Mouse (Mus musculus): Measurements from ENCODE around the gene Tmem211. TPM values are rescaled to one million over a fixed set of nuclear protein-coding genes. Genes with fewer than 3 reads are reported as not detected.

Tmem211 gene
- total and polyA plus RNA-seq, 3 experiments = not detected

DNA sequence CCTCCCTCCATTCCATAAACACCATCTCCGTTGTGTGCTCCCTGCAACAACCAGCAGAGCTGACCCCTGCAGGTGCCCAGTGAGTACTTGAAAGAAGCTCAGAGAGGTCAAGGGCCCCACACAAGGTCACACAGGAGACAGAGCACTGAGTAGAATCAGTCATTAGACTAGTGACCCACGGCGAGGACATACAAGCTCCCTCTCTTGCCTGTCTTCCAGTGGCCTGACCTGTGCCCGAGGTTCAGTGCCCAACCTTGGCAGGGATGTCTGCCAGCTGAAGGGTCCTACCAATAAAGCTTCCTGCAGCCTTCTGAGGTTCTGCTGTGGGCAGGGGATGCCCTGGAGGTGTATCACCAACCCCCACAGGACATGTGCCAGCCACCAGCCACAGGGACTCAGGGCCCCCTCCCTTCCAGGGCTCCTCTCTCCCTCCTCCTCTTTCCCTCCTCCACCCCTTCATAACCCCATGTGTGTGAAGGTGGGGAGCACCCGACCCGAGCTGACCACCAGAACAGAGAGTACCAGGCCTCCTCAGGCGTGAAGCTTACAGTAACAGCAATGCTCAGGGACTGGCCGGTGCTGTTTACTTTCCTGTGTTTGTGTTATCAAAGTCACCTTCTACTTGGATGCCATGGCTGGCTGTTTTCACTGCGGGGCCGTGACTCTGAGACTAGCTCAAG, 14.4 kb upstream of the Tmem211 start:
- DNase-seq = no peak

- DNase-seq = no peak
Measured at GRCm38 (mm10) chr5:113214041-113214440, 12.7 kb upstream of the Tmem211 start.

DNA sequence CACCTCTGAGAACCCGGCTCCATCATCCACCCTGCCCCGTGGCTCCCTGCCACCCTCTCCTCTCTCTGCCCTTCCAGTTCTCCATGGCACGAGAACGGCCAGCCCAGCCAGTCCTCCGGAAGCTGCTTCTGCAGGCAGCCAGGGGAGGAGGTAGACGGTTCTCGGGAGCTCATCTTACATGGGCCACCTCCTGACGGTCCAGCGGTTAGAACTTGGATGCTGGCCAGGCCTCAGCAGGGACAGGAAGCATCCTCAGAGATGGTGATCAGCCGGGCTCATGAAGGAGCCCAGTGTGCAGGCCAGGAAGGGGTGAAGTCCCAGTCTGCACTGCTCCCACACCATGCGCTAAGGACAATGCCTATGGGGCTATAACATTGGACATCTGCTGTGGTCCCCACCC, 12.3 kb upstream of the Tmem211 start:
- peak; percentile 58 for DNase-seq

GRCm38 (mm10) chr5:113215610-113216011, 11.1 kb upstream of the Tmem211 start:
- DNase-seq = no peak

DNA sequence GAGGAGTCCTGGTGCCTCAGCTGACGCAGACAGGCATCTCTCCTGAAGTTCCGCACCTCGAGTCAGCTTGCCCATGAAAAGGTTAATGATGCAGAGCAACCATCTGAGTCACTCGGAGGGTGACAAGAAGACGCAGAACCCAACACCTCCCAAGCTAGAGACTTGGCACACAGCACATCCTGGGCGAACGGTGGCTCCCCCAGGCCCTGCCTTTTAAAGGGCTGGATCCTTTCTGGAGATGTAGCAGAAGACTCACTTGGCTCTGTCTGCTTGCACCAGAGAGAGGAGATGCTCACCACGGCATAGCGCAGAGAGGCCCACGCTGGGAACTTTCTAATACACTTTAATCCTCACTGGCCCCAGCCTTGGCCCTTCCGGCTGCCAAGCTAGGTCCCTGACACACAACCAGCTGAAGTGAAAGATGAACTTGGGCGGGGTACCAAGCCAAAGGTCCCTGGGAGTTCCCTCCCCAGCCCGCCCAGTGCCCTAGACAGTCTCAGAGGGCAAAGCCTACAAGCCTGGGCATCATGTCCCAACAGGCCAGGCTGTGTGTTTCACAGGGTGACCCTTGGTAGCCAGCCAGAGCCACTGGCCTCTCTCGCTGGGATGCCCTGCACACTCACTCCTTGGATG, 10.3 kb upstream of the Tmem211 start:
- DNase-seq = no peak

- no peak for DNase-seq
Measured at GRCm38 (mm10) chr5:113217076-113217475, 9.6 kb upstream of the Tmem211 start.

DNA sequence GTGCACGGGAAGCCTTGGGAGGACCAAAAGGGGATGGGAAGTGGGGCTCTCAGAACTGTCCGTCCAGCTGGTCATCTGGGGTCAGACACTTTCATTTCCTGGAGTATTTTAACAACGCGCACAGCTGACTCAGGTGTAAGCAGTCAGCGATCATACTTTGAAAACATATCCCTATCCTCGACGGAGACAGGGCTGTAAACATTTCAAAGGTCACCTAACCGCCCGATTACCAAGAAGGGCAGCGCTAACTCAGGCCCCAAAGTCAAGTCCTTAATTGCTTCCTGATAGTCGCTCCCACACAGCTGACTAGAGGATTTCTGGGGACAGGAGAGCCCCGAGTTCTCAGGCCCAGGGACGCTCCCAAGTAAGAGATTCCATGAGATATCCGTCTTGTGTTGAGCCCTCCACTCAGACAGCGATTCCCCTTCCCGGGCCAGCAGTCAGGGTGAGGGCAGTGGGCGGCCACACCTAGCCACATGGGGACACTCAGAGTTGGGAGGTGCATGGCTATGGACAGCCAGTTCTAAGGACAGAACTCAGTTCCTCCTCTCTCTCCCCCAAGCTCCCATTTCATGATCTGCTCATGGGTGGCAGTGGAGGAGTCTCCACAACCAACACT, 8.0 kb upstream of the Tmem211 start:
- no peak for DNase-seq

GRCm38 (mm10) chr5:113219450-113219849, 7.3 kb upstream of the Tmem211 start:
- DNase-seq = no peak

- DNase-seq = no peak
Measured at GRCm38 (mm10) chr5:113219876-113220275, 6.8 kb upstream of the Tmem211 start.

- DNase-seq = peak; percentile 53
Measured at GRCm38 (mm10) chr5:113220383-113221146, 6.1 kb upstream of the Tmem211 start.

DNA sequence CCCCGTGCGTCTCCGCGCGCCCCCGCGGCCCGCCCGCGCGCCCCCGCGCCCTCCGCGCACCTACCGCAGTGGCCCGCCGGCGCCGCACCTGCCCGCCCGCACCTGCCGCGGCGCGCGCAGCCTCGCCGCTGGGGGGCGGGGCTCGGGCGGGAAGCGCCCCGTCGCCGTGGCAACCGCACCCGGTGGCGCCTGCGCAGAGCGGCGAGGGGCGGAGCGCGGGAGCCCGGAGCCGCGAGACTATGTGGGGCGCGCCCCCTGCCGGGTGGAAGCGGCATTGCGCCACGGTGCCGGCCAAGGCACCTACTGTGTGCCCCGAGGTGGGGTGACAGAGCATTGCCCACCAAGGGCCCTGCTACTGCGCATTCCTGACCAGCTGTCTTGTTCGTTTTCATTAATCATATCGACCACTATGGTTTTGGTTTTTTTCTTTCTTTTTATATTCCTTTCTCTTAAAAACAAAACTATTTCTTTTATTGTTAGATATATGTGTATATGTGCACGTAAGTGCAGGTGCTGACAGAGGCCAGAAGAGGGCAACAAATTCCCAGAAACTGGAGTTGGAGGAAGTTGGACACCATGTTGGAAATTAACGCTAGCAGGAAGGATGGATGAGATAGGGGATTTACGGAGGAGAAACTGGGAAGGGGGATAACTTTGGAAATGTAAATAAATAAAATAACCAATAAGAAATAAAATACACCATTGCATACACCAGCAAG, 5.4 kb upstream of the Tmem211 start, which contains the start of gene 2900026A02Rik:
Gene 2900026A02Rik (minus strand): TSS at position 90 of the 719 bp plus-strand sequence.
- peak; percentile 79 for DNase-seq

DNA sequence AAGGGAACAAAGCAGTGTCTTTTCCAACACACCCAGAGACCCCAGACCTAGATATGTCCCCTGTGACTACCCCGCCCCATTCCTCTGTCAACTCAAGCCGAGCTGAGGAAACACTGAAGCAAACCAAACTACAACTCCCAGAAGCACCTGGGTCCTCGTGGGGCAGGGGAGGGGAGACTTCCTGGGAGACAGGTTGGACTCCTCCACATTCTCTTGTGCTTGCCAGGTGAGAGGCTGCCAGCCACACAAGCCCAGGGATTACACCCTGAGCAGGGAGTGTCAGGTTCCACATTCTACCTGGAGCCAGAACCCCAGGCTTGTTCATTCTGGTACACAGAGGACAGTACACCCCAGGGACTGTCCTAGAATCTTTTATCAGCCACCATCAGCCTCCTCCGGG, 2.8 kb upstream of the Tmem211 start:
- DNase-seq = no peak

GRCm38 (mm10) chr5:113225271-113225670, 1.4 kb upstream of the Tmem211 start:
- DNase-seq = no peak

GRCm38 (mm10) chr5:113225686-113226435, 848 bp upstream of the Tmem211 start:
- DNase-seq = no peak

DNA sequence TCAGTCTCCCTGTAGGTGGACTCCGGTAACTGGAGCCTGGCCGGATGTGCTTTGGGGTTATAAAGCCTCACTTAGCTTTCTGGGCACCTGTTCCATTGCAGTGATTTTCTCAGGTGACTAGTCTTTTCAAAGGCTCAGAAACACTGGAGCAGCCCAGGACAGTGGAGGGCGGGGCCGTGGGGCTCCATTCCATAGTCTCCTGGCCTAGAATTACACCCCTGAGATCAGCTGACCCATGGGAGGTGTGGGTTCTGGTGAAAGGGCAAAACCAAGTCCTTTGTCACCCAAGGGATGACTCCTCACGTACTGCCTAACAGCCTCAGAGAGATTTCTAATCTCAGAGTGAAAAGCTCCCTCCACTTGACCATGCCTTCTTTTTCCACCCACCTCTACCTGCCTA, 3.5 kb downstream of the Tmem211 start:
- DNase-seq = no peak

GRCm38 (mm10) chr5:113249263-113249930, 22.7 kb downstream of the Tmem211 start:
- DNase-seq = no peak

DNA sequence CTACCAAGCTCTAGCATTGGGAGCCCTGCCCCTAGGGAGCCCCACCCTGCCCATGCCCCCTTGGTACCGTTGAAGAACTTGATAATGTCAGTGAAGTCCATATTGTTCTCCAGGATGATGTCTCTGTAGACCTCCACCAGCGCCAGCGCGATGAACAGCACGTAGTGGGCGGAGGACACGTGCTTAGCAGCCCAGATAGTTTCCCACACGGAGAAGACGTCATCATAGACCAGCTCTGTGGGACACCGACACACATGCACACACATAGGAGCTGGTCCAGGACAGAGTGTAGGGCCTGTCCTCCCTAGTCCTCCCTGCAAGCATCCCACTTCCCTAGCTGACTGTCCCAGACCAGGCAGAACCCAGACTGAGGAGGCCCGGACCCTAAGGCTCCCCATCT, 24.1 kb downstream of the Tmem211 start:
- no peak for DNase-seq

GRCm38 (mm10) chr5:113265637-113266036, 38.9 kb downstream of the Tmem211 start:
- DNase-seq = no peak

DNA sequence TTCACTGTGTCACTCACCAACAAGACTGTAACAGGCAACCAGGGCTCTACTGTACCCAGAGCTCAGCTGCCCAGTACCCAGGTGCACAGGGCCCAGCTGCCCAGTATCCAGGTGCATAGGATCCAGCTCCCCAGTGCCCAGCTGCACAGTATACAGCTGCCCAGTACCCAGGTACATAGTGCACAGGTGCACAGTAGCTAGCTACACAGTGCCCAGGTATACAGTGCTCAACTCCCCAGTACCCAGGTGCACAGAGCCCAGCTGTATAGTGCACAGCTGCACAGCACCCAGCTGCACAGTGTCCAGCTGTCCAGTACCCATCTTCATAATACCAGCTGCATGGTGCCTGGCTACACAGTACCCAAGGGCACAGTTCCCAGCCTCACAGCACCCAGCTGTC, 41.5 kb downstream of the Tmem211 start:
- no peak for DNase-seq

- no peak for DNase-seq
Measured at GRCm38 (mm10) chr5:113270043-113270442, 43.3 kb downstream of the Tmem211 start.

Data from adrenal gland, adult 2 months (tissue).